Mouse (Mus musculus) CH12.LX (cell line): Measurements from ENCODE around the gene Lrrc8c. TPM values are rescaled to one million over a fixed set of nuclear protein-coding genes. Genes with fewer than 3 reads are reported as not detected.

Source experiments
- DNase-seq: peaks from one replicate; pipeline ENCODE4 v3.0.0-alpha.2; 2013; ENCODE audit errors: extremely low read depth
- H3K27ac ChIP-seq: 2 replicates; pipeline ENCODE4 v1.5.1; 2012; ENCODE audit warnings: low read depth, mild to moderate bottlenecking, control low read depth, moderate library complexity; ENCODE audit not compliant: insufficient read depth
- H3K27me3 ChIP-seq: replicated peaks from 2 replicates; pipeline ENCODE3; 2012; ENCODE audit warnings: inconsistent platforms
- H3K36me3 ChIP-seq, 2 experiments: replicated peaks in 1 of 2; 2 replicates each; pipeline versions ENCODE3 to v1.6.1; 2012; ENCODE audit warnings: inconsistent platforms in 1 of 2, low read length in 1 of 2, mild to moderate bottlenecking in 1 of 2, mixed read lengths in 1 of 2, moderate library complexity in 1 of 2; ENCODE audit not compliant: control insufficient read depth in 1 of 2, insufficient read depth in 1 of 2
- H3K4me1 ChIP-seq, 2 experiments: 2 replicates each; pipeline ENCODE4 v1.6.1; 2012; ENCODE audit warnings: inconsistent platforms in 1 of 2, moderate library complexity in 1 of 2; ENCODE audit not compliant: insufficient read depth in 2 of 2, control insufficient read depth in 1 of 2
- H3K4me2 ChIP-seq: 2 replicates; pipeline ENCODE4 v1.6.1; 2012; ENCODE audit warnings: low read depth, mild to moderate bottlenecking, control low read depth; ENCODE audit not compliant: poor library complexity, insufficient read depth, severe bottlenecking
- H3K4me3 ChIP-seq, 3 experiments: fragments of 150-350 bp in 1 of 3; sonication (generic) in 1 of 3; replicated peaks in 1 of 3; 2 replicates each; pipeline versions ENCODE3 to v1.5.1; 2011 to 2012; ENCODE audit warnings: low read depth in 2 of 3, low read length in 2 of 3, mild to moderate bottlenecking in 2 of 3, moderate library complexity in 2 of 3, control low read depth in 1 of 3, improper control_type of control experiment in 1 of 3, inconsistent platforms in 1 of 3, mixed read lengths in 1 of 3; ENCODE audit not compliant: poor library complexity in 1 of 3
- H3K79me2 ChIP-seq: replicated peaks from 2 replicates; pipeline ENCODE4 v1.6.1; 2012; ENCODE audit warnings: mild to moderate bottlenecking, moderate library complexity; ENCODE audit not compliant: control insufficient read depth, poor library complexity, insufficient read depth, severe bottlenecking; ENCODE audit errors: extremely low read depth
- H3K9ac ChIP-seq: 2 replicates; pipeline ENCODE4 v1.6.1; 2012; ENCODE audit warnings: low read depth, mild to moderate bottlenecking, control low read depth, moderate library complexity; ENCODE audit not compliant: insufficient read depth
- H3K9me3 ChIP-seq: replicated peaks from 2 replicates; pipeline ENCODE3; 2012; ENCODE audit warnings: low read length, inconsistent platforms, mixed read lengths
- CHD1 ChIP-seq: IDR thresholded peaks from 2 replicates; pipeline ENCODE4 v1.6.1; 2012; ENCODE audit warnings: low read depth, low read length, improper control_type of control experiment, inconsistent platforms
- CHD2 ChIP-seq: IDR thresholded peaks from 2 replicates; pipeline ENCODE4 v1.6.1; 2011; ENCODE audit warnings: low read length, improper control_type of control experiment
- CTCF ChIP-seq, 2 experiments: IDR thresholded peaks in 1 of 2; conservative IDR thresholded peaks in 1 of 2; 2 replicates each; pipeline ENCODE4 v1.5.1; 2011 to 2012; ENCODE audit warnings: low read depth in 2 of 2, low read length in 2 of 2, improper control_type of control experiment in 1 of 2, inconsistent platforms in 1 of 2, mild to moderate bottlenecking in 1 of 2, moderate library complexity in 1 of 2
- ELF1 ChIP-seq: IDR thresholded peaks from 2 replicates; pipeline ENCODE4 v1.6.1; 2014; ENCODE audit warnings: low read depth, mild to moderate bottlenecking, inconsistent platforms, low read length, improper control_type of control experiment
- EP300 ChIP-seq: IDR thresholded peaks from 2 replicates; pipeline ENCODE4 v1.6.1; 2011; ENCODE audit warnings: low read length, improper control_type of control experiment
- JUND ChIP-seq: conservative IDR thresholded peaks from 2 replicates; pipeline ENCODE4 v1.6.1; 2011; ENCODE audit warnings: low read depth, low read length, improper control_type of control experiment
- KAT2A ChIP-seq: IDR thresholded peaks from 2 replicates; pipeline ENCODE4 v1.6.1; 2012; ENCODE audit warnings: low read length, improper control_type of control experiment, inconsistent platforms; ENCODE audit not compliant: insufficient replicate concordance
- MAFK ChIP-seq: IDR thresholded peaks from 2 replicates; pipeline ENCODE4 v1.6.1; 2011; ENCODE audit warnings: low read length, improper control_type of control experiment; ENCODE audit not compliant: insufficient replicate concordance
- NELFE ChIP-seq: IDR thresholded peaks from 2 replicates; pipeline ENCODE4 v1.6.1; 2011; ENCODE audit warnings: low read depth, low read length, improper control_type of control experiment
- NRF1 ChIP-seq: IDR thresholded peaks from 2 replicates; pipeline ENCODE4 v1.6.1; 2014; ENCODE audit warnings: low read depth, mild to moderate bottlenecking, inconsistent platforms, low read length, improper control_type of control experiment, moderate library complexity
- PAX5 ChIP-seq: IDR thresholded peaks from 2 replicates; pipeline ENCODE4 v1.6.1; 2012; ENCODE audit warnings: low read length, inconsistent platforms, mixed read lengths
- RAD21 ChIP-seq: IDR thresholded peaks from 2 replicates; pipeline ENCODE4 v1.6.1; 2011; ENCODE audit warnings: low read depth, mild to moderate bottlenecking, low read length, improper control_type of control experiment, moderate library complexity
- RCOR1 ChIP-seq: conservative IDR thresholded peaks from 2 replicates; pipeline ENCODE4 v1.6.1; 2012; ENCODE audit warnings: low read depth, mild to moderate bottlenecking, inconsistent platforms, low read length, improper control_type of control experiment
- SMC3 ChIP-seq: IDR thresholded peaks from 2 replicates; pipeline ENCODE4 v1.6.1; 2011; ENCODE audit warnings: low read depth, low read length, improper control_type of control experiment
- TCF12 ChIP-seq: IDR thresholded peaks from 2 replicates; pipeline ENCODE4 v1.6.1; 2014; ENCODE audit warnings: low read depth, mild to moderate bottlenecking, inconsistent platforms, low read length, improper control_type of control experiment
- USF1 ChIP-seq: IDR thresholded peaks from 2 replicates; pipeline ENCODE4 v1.6.1; 2014; ENCODE audit warnings: low read depth, mild to moderate bottlenecking, inconsistent platforms, low read length, improper control_type of control experiment
- USF2 ChIP-seq: conservative IDR thresholded peaks from 2 replicates; pipeline ENCODE4 v1.6.1; 2011; ENCODE audit warnings: low read depth, low read length, improper control_type of control experiment
- ZC3H11A ChIP-seq: IDR thresholded peaks from 2 replicates; pipeline ENCODE4 v1.6.1; 2012; ENCODE audit warnings: low read depth, mild to moderate bottlenecking, inconsistent platforms, low read length, improper control_type of control experiment
- ZKSCAN1 ChIP-seq: IDR thresholded peaks from 2 replicates; pipeline ENCODE4 v1.6.1; 2012; ENCODE audit warnings: low read depth, inconsistent platforms, low read length, improper control_type of control experiment, borderline replicate concordance
- ZMIZ1 ChIP-seq: IDR thresholded peaks from 2 replicates; pipeline ENCODE4 v1.6.1; 2012; ENCODE audit warnings: low read depth, mild to moderate bottlenecking, inconsistent platforms, low read length, improper control_type of control experiment
- dilution Hi-C: fragments of 300-500 bp; cut with MboI; formaldehyde crosslinking; loops from 2 replicates; pipeline ENCODE4 v1.14.3; 2020; ENCODE audit warnings: low sequenced_read_pairs; ENCODE audit not compliant: extremely low pct_unique_long_range_greater_than_20kb, extremely low pct_ligation_motif_present
- in situ Hi-C: fragments of 300-500 bp; cut with MboI; formaldehyde crosslinking; loops from 3 replicates; pipeline ENCODE4 v1.14.3; 2019; ENCODE audit warnings: low sequenced_read_pairs, low pct_ligation_motif_present, low pct_unique_long_range_greater_than_20kb, mixed read lengths
- polyA plus RNA-seq: library from polyadenylated mRNA; unstranded; fragments of >175 nt; gene quantifications from 2 replicates; pipeline ENCODE4 v1.2.1, GENCODE M21; 2012; ENCODE audit warnings: low read depth; ENCODE audit not compliant: insufficient read length
- total RNA-seq, 2 experiments: library from RNA; depleted of rRNA; stranded (reverse); fragments of 300-350 nt in 1 of 2; fragments of >200 nt in 1 of 2; gene quantifications; 2 replicates each; pipeline ENCODE4 v1.2.3; 2012 to 2014

Lrrc8c gene
- total and polyA plus RNA-seq, 3 experiments: 3.3 to 10.3 (median 5.9) TPM

- no peak overlapping the region for H3K4me2 ChIP-seq
- in situ Hi-C loops: no loop called here
Measured at GRCm38 (mm10) chr5:105592396-105592795, 73.2 kb downstream of the Lrrc8c start.

DNA sequence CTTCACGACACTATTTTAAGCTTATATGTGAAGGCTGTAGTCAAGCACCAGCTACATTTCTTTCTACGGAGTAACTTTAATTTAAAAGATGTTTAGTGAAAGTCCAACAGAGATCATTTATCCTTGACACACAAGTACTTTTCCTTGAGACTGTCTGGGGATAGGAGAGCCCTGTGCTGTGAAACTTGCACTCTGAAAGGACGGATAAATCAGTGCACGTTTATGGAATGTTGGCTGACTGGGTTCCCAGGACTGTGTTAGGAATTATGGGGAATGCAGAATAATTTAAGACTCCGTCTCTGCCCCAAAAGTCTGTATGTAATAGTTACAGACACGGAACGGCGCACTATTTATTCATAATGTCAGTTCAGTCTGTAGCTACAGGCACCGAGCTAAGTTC lies 74.4 kb downstream of the Lrrc8c start:
- Histone ChIP-seq H3K79me2 (no peaks in the 10 kb centered on the region), H3K4me1 (peaks cover 3 to 10% of the 10 kb centered on the region in 2 experiments; a peak in 2 of 4 replicates), H3K9me3 (no peaks in the 10 kb centered on the region), H3K27me3 (no peaks in the 10 kb centered on the region), H3K36me3 (peaks cover 0 to 22% of the 10 kb centered on the region in 2 experiments), H3K4me3 (no peak overlapping the region), H3K4me2 (no peak overlapping the region), H3K27ac (no peak overlapping the region), H3K9ac (no peak overlapping the region)
- in situ Hi-C loops (no loop called here), dilution Hi-C loops (no loop called here)
- TF ChIP-seq NRF1: no peak
- no peak for TF ChIP-seq CHD1
- no peak for TF ChIP-seq PAX5
- TF ChIP-seq NELFE: no peak
- TF ChIP-seq EP300: no peak
- no peak for TF ChIP-seq SMC3
- TF ChIP-seq USF2: no peak
- no peak for TF ChIP-seq TCF12
- TF ChIP-seq RCOR1: no peak
- no peak for TF ChIP-seq USF1
- no peak for TF ChIP-seq JUND
- no peak for TF ChIP-seq ELF1
- TF ChIP-seq MAFK: no peak
- no peak for TF ChIP-seq CHD2
- TF ChIP-seq CTCF (conservative IDR thresholded peaks at IDR 0.05 in 1 of 2, IDR thresholded peaks at IDR 0.05 in 1 of 2; ENCODE audit: low read depth in 2 of 2, low read length in 2 of 2): no peak
- TF ChIP-seq ZMIZ1: no peak
- TF ChIP-seq ZKSCAN1: no peak
- no peak for DNase-seq

More at GRCm38 (mm10) chr5:105592396-105592795, 73.2 kb downstream of the Lrrc8c start:
- Histone ChIP-seq H3K27ac (no peak overlapping the region), H3K9me3 (no peaks in the 10 kb centered on the region), H3K9ac (no peak overlapping the region), H3K4me3 (no peak overlapping the region), H3K79me2 (no peaks in the 10 kb centered on the region), H3K4me1 (peaks cover 3 to 15% of the 10 kb centered on the region in 2 experiments; a peak in 2 of 4 replicates), H3K27me3 (no peaks in the 10 kb centered on the region), H3K36me3 (peaks cover 0 to 31% of the 10 kb centered on the region in 2 experiments)
- DNase-seq: no peak
- dilution Hi-C loops: no loop called here
- TF ChIP-seq KAT2A (no peak), ZKSCAN1 (no peak), ZC3H11A (no peak), RAD21 (no peak), MAFK (no peak), CHD1 (no peak), ZMIZ1 (no peak)
